Mouse (Mus musculus): Measurements from ENCODE around the gene Thap3. TPM values are rescaled to one million over a fixed set of nuclear protein-coding genes. Genes with fewer than 3 reads are reported as not detected.

Thap3 gene
- polyA plus RNA-seq, 1 experiment from 2014 or later: 5.9 TPM

DNA sequence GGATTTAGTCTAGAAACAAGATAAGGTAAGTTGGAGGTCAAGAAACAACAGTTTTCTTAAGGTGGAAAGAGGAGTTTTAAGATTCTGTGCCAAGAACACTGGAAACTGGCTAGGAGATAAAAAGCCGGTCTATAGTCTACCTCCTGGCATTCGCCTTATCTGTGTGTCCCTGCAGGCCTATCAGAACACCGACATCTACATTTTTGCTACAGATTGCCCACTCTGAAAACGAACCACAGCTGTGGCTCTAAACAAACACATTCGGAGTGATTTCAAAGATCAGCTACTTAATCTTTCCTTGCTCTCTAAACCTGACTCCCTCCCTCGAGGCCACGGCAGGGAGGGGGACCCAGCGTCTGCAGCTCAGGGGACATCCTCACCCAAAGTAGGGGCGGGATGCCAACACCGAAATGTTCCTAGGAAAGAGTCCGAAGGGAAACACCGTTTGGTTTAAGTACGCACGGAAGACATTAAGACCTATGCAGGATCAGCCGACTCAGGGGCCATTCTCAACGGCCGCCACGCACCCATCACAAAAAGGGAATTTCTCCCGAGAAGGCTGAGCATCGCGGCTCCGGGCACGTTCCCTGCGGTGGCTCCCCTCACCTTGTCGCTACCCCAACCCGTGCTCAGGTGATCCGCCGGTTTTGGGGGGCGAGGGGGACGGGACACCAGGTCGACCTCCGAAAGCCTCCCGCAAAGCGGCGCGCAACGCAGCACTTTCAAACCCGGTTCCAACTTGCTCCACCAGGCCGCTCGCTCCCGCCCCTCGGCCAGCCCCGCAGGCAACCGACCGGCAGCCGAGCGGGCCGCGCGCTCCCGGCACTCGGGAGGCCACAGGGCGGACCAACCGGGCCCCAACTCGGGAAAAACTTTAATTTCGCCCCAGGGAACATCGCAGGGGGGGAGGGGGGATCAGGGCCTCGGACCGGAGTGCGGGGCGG is 5.7 kb upstream of the Thap3 start:
- ATAC-seq (ENCODE audit: low read depth): no peak
- WGBS (ENCODE audit: insufficient replicate concordance): 2% methylated on average over 57 of the region's 61 CpGs

DNA sequence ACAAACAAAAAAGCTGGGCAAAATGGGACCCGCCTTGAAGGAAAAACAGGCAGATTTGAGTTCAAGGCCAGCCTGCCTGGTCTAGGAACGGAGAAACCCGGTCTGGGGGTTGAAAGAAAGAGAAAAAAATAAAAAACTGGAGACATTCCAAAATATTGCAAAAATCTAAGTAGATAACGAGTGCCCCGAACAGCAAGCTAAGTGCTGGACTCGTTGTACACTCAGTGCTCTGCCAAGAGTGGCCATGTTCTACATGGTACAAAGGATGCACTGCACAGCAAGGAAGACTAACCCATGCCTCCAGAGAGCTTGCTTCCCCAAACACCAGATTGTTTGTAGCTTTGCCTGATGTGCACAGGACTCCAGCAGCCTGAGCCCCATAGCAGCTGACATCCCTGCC is 4.2 kb upstream of the Thap3 start:
- Histone ChIP-seq H3K27ac (ENCODE audit: low read length) (no peak overlapping the region), H3K9ac (ENCODE audit: low read depth, low read length) (no peak overlapping the region), H3K36me3 (ENCODE audit: control insufficient read depth, insufficient read depth) (peaks cover 15% of the 10 kb centered on the region), H3K4me2 (ENCODE audit: low read depth, low read length) (no peak overlapping the region), H3K9me3 (replicated peaks; ENCODE audit: control insufficient read depth, low read length) (no peaks in the 10 kb centered on the region), H3K4me1 (ENCODE audit: control insufficient read depth, low read depth, low read length) (peaks cover 39% of the 10 kb centered on the region), H3K27me3 (ENCODE audit: control insufficient read depth, insufficient read depth, low read depth, low read length) (peaks cover 33% of the 10 kb centered on the region), H3K4me3 (ENCODE audit: low read depth, low read length) (no peak overlapping the region)
- WGBS (ENCODE audit: insufficient replicate concordance): 71% methylated on average over 6 of the region's 6 CpGs
- no peak for ATAC-seq (ENCODE audit: low read depth)

More for the DNA sequence above, 5.7 kb upstream of the Thap3 start:
- peak overlapping the region; percentile 100 for H3K4me2 ChIP-seq (ENCODE audit: low read depth, low read length)
- peaks cover 32% of the 10 kb centered on the region for H3K4me1 ChIP-seq (ENCODE audit: control insufficient read depth, low read depth, low read length)
- peaks cover 33% of the 10 kb centered on the region for H3K27me3 ChIP-seq (ENCODE audit: control insufficient read depth, insufficient read depth, low read depth, low read length)
- no peaks in the 10 kb centered on the region for H3K9me3 ChIP-seq (replicated peaks; ENCODE audit: control insufficient read depth, low read length)
- peaks cover 15% of the 10 kb centered on the region for H3K36me3 ChIP-seq (ENCODE audit: control insufficient read depth, insufficient read depth)
- H3K9ac ChIP-seq (ENCODE audit: low read depth, low read length): peak overlapping the region; percentile 92
- H3K27ac ChIP-seq (ENCODE audit: low read length): no peak overlapping the region; the same call in 1 of the 2 replicates
- H3K4me3 ChIP-seq (ENCODE audit: low read depth, low read length): peak overlapping the region; percentile 92

- no peak overlapping the region for H3K27ac ChIP-seq (ENCODE audit: low read length)
- WGBS (ENCODE audit: insufficient replicate concordance): 83% methylated on average over 9 of the region's 9 CpGs
- no peak overlapping the region for H3K9ac ChIP-seq (ENCODE audit: low read depth, low read length)
Observed at GRCm38 (mm10) chr4:151992091-151992490, 3.3 kb upstream of the Thap3 start.

DNA sequence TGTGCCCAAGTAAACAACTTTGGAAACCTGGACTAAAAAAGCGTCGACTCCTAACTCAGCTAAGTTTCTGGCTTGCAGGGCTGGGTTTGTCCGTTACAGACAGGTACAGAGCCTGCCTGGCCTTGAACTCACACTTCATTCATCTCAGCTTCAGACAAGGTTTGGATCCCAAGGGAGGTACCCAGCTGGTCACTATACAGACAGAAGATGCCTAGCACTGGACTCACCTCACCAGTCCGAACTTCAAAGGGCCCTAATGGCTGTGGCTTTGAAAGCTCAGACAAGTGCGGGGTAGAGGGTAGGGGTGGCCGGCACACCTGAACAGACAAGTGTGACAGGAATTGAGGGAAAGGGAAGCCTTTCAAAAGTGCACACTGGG is 302 bp upstream of the Thap3 start:
- Histone ChIP-seq H3K27me3 (ENCODE audit: control insufficient read depth, insufficient read depth, low read depth, low read length) (peaks cover 22% of the 10 kb centered on the region), H3K4me1 (ENCODE audit: control insufficient read depth, low read depth, low read length) (peaks cover 22% of the 10 kb centered on the region), H3K4me3 (ENCODE audit: low read depth, low read length) (peak overlapping the region; percentile 78), H3K9me3 (replicated peaks; ENCODE audit: control insufficient read depth, low read length) (no peaks in the 10 kb centered on the region), H3K27ac (ENCODE audit: low read length) (peak overlapping the region; percentile 51; the same call in 1 of the 2 replicates), H3K4me2 (ENCODE audit: low read depth, low read length) (peak overlapping the region; percentile 93), H3K9ac (ENCODE audit: low read depth, low read length) (peak overlapping the region; percentile 79), H3K36me3 (ENCODE audit: control insufficient read depth, insufficient read depth) (peaks cover 15% of the 10 kb centered on the region)
- 45% methylated on average over 6 of the region's 6 CpGs for WGBS (ENCODE audit: insufficient replicate concordance)
- no peak for ATAC-seq (ENCODE audit: low read depth)

More at GRCm38 (mm10) chr4:151992091-151992490, 3.3 kb upstream of the Thap3 start:
- ATAC-seq (ENCODE audit: low read depth): no peak
- Histone ChIP-seq H3K4me1 (ENCODE audit: control insufficient read depth, low read depth, low read length) (peaks cover 34% of the 10 kb centered on the region), H3K4me2 (ENCODE audit: low read depth, low read length) (no peak overlapping the region), H3K36me3 (ENCODE audit: control insufficient read depth, insufficient read depth) (peaks cover 15% of the 10 kb centered on the region), H3K9me3 (replicated peaks; ENCODE audit: control insufficient read depth, low read length) (no peaks in the 10 kb centered on the region), H3K4me3 (ENCODE audit: low read depth, low read length) (no peak overlapping the region), H3K27me3 (ENCODE audit: control insufficient read depth, insufficient read depth, low read depth, low read length) (peaks cover 33% of the 10 kb centered on the region)

- H3K27me3 ChIP-seq (ENCODE audit: control insufficient read depth, insufficient read depth, low read depth, low read length): peaks cover 12% of the 10 kb centered on the region
- peak overlapping the region; percentile 93 for H3K4me2 ChIP-seq (ENCODE audit: low read depth, low read length)
- H3K9me3 ChIP-seq (replicated peaks; ENCODE audit: control insufficient read depth, low read length): no peaks in the 10 kb centered on the region
- H3K4me3 ChIP-seq (ENCODE audit: low read depth, low read length): peak overlapping the region; percentile 78
- H3K4me1 ChIP-seq (ENCODE audit: control insufficient read depth, low read depth, low read length): peaks cover 18% of the 10 kb centered on the region
- H3K9ac ChIP-seq (ENCODE audit: low read depth, low read length): peak overlapping the region; percentile 79
- H3K27ac ChIP-seq (ENCODE audit: low read length): no peak overlapping the region
- ATAC-seq (ENCODE audit: low read depth): no peak
- H3K36me3 ChIP-seq (ENCODE audit: control insufficient read depth, insufficient read depth): peaks cover 15% of the 10 kb centered on the region
- 20% methylated on average over 10 of the region's 10 CpGs for WGBS (ENCODE audit: insufficient replicate concordance)
Observed at GRCm38 (mm10) chr4:151988014-151988341, 819 bp downstream of the Thap3 start.

DNA sequence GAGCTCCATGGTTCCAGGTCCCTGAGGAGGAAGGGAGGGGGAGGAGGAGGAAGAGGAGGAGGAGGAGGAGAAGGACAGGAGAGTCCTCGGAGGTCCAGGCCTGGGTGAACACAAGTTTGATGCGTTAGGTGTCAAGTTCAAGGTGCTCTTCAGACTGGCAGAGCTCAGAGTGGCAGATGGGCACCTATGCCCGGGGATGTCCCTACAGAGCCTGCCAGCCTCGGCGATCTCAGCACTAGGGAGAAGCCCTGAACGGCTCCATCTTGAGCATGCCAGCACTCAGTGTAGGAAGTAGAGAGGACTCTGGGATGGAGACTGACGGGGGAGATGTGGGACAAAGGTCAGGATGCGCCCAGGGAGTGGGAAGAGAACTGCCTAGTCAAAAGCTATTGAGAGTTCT is 2.1 kb downstream of the Thap3 start:
- peaks cover 8% of the 10 kb centered on the region for H3K36me3 ChIP-seq (ENCODE audit: control insufficient read depth, insufficient read depth)
- H3K4me2 ChIP-seq (ENCODE audit: low read depth, low read length): no peak overlapping the region
- H3K27ac ChIP-seq (ENCODE audit: low read length): no peak overlapping the region
- peaks cover 2% of the 10 kb centered on the region; the same call in 1 of the 2 replicates for H3K27me3 ChIP-seq (ENCODE audit: control insufficient read depth, insufficient read depth, low read depth, low read length)
- H3K9ac ChIP-seq (ENCODE audit: low read depth, low read length): no peak overlapping the region
- ATAC-seq (ENCODE audit: low read depth): no peak
- no peaks in the 10 kb centered on the region for H3K9me3 ChIP-seq (replicated peaks; ENCODE audit: control insufficient read depth, low read length)
- H3K4me1 ChIP-seq (ENCODE audit: control insufficient read depth, low read depth, low read length): peaks cover 18% of the 10 kb centered on the region
- H3K4me3 ChIP-seq (ENCODE audit: low read depth, low read length): no peak overlapping the region
- WGBS (ENCODE audit: insufficient replicate concordance): 72% methylated on average over 8 of the region's 8 CpGs

DNA sequence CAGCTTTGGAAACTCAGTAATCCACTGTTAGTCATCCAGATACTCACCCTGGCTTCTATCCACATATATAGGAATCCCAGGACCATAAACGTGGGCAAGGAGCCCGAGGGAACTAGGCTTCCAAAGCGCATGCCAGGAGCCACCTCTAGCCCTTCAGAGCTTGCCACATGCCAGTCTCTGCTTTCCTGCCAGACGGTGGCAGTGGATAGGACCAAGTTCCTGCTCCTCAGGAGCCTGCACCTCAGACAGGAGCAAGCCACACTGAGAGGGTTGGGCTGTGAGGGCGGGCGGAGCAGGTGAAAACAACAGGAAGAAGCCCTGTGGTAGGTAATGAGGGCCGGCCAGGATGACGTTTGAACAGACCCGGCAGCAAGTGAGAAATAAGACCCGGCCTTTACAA is 2.9 kb downstream of the Thap3 start:
- WGBS (ENCODE audit: insufficient replicate concordance): 43% methylated on average over 10 of the region's 10 CpGs
- Histone ChIP-seq H3K9me3 (replicated peaks; ENCODE audit: control insufficient read depth, low read length) (no peaks in the 10 kb centered on the region), H3K9ac (ENCODE audit: low read depth, low read length) (no peak overlapping the region), H3K27me3 (ENCODE audit: control insufficient read depth, insufficient read depth, low read depth, low read length) (peaks cover 2% of the 10 kb centered on the region; the same call in 1 of the 2 replicates), H3K36me3 (ENCODE audit: control insufficient read depth, insufficient read depth) (peaks cover 4% of the 10 kb centered on the region), H3K4me1 (ENCODE audit: control insufficient read depth, low read depth, low read length) (peaks cover 18% of the 10 kb centered on the region), H3K27ac (ENCODE audit: low read length) (no peak overlapping the region), H3K4me2 (ENCODE audit: low read depth, low read length) (no peak overlapping the region), H3K4me3 (ENCODE audit: low read depth, low read length) (no peak overlapping the region)
- ATAC-seq (ENCODE audit: low read depth): no peak

DNA sequence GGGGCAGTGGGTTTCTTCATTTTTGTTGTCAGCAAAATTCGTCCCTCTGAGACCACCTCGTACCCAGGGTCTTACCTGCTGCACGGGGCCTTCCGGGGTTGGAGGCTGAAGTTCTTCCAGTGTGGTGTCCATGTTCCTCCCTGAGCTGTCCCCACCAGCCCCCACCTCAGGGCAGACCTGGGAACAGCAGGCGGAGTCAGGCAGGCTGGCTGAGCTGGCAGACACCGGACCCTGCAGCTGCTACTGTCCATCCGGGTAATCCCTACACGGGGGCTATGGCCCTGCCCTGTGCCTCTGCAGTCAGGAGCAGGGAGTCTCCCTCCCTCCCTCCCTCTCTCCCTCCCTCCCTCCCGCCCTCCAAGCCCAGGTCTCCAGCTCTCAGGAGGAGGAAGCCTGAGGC is 5.2 kb downstream of the Thap3 start:
- 44% methylated on average over 8 of the region's 9 CpGs for WGBS (ENCODE audit: insufficient replicate concordance)
- H3K27ac ChIP-seq (ENCODE audit: low read length): no peak overlapping the region

GRCm38 (mm10) chr4:151983043-151983442 is 5.8 kb downstream of the Thap3 start:
- 63% methylated on average over 17 of the region's 17 CpGs for WGBS (ENCODE audit: insufficient replicate concordance)
- Histone ChIP-seq H3K9ac (ENCODE audit: low read depth, low read length) (no peak overlapping the region), H3K4me1 (ENCODE audit: control insufficient read depth, low read depth, low read length) (peaks cover 8% of the 10 kb centered on the region), H3K27ac (ENCODE audit: low read length) (no peak overlapping the region), H3K4me2 (ENCODE audit: low read depth, low read length) (no peak overlapping the region), H3K36me3 (ENCODE audit: control insufficient read depth, insufficient read depth) (peaks cover 17% of the 10 kb centered on the region), H3K27me3 (ENCODE audit: control insufficient read depth, insufficient read depth, low read depth, low read length) (peaks cover 2% of the 10 kb centered on the region; the same call in 1 of the 2 replicates), H3K4me3 (ENCODE audit: low read depth, low read length) (no peak overlapping the region), H3K9me3 (replicated peaks; ENCODE audit: control insufficient read depth, low read length) (no peaks in the 10 kb centered on the region)
- no peak for ATAC-seq (ENCODE audit: low read depth)

More for the DNA sequence above, 5.2 kb downstream of the Thap3 start:
- Histone ChIP-seq H3K4me3 (ENCODE audit: low read depth, low read length) (no peak overlapping the region), H3K9ac (ENCODE audit: low read depth, low read length) (no peak overlapping the region), H3K27me3 (ENCODE audit: control insufficient read depth, insufficient read depth, low read depth, low read length) (peaks cover 2% of the 10 kb centered on the region; the same call in 1 of the 2 replicates), H3K4me1 (ENCODE audit: control insufficient read depth, low read depth, low read length) (peaks cover 12% of the 10 kb centered on the region), H3K36me3 (ENCODE audit: control insufficient read depth, insufficient read depth) (peaks cover 14% of the 10 kb centered on the region), H3K9me3 (replicated peaks; ENCODE audit: control insufficient read depth, low read length) (no peaks in the 10 kb centered on the region), H3K4me2 (ENCODE audit: low read depth, low read length) (no peak overlapping the region)
- ATAC-seq (ENCODE audit: low read depth): no peak
